Mouse (Mus musculus): Measurements from ENCODE around the gene Rpl41. TPM values are rescaled to one million over a fixed set of nuclear protein-coding genes. Genes with fewer than 3 reads are reported as not detected.

The Rpl41 gene
- polyA plus RNA-seq, 1 experiment from 2014 or later, result 3,049 TPM

GRCm38 (mm10) chr10:128502341-128502740 is 46.8 kb downstream of the Rpl41 start:
- H3K4me2 ChIP-seq (ENCODE audit: low read depth, low read length, severe bottlenecking), result no peak overlapping the region
- H3K27ac ChIP-seq (ENCODE audit: low read depth, low read length), result no peak overlapping the region
- DNase-seq (ENCODE audit: low spot score) (no peak), ATAC-seq (replicated peaks; ENCODE audit: low FRiP score) (no peak)
- no peaks in the 10 kb centered on the region for H3K9me3 ChIP-seq (ENCODE audit: control insufficient read depth, low read length)
- H3K36me3 ChIP-seq (ENCODE audit: control insufficient read depth, insufficient read depth, low read length), result no peaks in the 10 kb centered on the region
- 88% methylated on average over 5 of the region's 5 CpGs for WGBS
- no peaks in the 10 kb centered on the region for H3K27me3 ChIP-seq (ENCODE audit: control insufficient read depth, insufficient read depth, low read length)
- H3K4me3 ChIP-seq (ENCODE audit: low read depth, low read length), result no peak overlapping the region
- no peak overlapping the region for H3K9ac ChIP-seq (ENCODE audit: low read length)
- H3K4me1 ChIP-seq (replicated peaks; ENCODE audit: control insufficient read depth, insufficient read depth, low read length), result peaks cover 6% of the 10 kb centered on the region; the same call in 1 of the 2 replicates

DNA sequence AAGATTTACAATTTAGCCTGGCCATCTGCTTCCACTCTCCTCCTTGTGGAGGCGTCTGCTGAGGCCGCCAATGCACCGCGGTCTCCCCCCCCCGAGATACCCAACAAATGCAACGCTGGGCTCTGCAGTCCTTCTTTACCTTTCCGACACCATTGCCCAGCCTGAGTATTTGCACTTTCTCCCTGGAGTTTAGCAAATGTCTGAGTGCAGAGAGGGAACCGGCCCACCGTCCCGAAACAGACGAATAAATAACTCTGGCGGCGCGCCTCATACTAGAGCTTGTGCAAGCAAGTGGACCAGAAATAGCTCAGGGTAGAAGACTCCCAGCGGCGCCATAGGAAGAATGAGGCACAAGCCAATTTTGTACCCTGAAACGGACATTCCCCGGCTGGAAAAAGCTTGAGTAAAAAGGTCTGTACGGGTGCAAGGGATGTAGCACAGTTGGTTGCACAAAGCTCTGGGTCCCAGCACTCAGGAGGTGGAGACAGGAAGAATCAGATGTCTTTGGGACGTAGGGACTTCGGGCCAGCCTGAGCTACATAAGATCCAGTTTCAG is 49.9 kb downstream of the Rpl41 start:
- Histone ChIP-seq H3K27ac (ENCODE audit: low read depth, low read length) (peak overlapping the region; percentile 46; the same call in 1 of the 2 replicates), H3K4me2 (ENCODE audit: low read depth, low read length, severe bottlenecking) (peak overlapping the region; percentile 83), H3K4me1 (replicated peaks; ENCODE audit: control insufficient read depth, insufficient read depth, low read length) (peaks cover 12% of the 10 kb centered on the region), H3K9ac (ENCODE audit: low read length) (peak overlapping the region; percentile 63), H3K4me3 (ENCODE audit: low read depth, low read length) (peak overlapping the region; percentile 52), H3K9me3 (ENCODE audit: control insufficient read depth, low read length) (no peaks in the 10 kb centered on the region), H3K36me3 (ENCODE audit: control insufficient read depth, insufficient read depth, low read length) (no peaks in the 10 kb centered on the region), H3K27me3 (ENCODE audit: control insufficient read depth, insufficient read depth, low read length) (no peaks in the 10 kb centered on the region)
- 3% methylated on average over 21 of the region's 21 CpGs for WGBS
- DNase-seq (ENCODE audit: low spot score) (peak; percentile 74), ATAC-seq (replicated peaks; ENCODE audit: low FRiP score) (peak; percentile 32; the same call in 1 of the 2 replicates)

DNA sequence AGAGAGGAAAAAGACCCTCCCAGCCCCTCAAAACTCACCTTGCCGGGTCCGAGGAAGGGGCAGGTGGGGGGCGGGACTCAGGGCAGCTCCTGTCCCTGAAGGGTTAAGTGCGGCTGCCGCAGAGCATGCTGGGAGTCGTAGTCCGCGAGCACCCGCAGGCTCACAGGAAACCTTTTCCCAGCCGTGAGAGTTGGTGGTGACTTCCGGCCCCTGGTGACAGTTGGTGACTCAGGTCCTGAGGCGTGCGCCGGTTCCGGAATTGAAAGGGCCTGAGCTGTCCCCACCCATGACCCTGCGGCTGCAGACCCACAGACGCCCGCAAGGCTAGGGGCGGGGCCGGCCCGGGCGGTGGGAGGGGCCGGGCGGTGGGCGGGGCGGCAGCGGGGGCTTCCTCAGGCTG is 50.5 kb downstream of the Rpl41 start, which contains the start of gene Myl6b:
TSS of gene Myl6b (minus strand) at position 96 of the 400 bp plus-strand sequence.
- H3K4me1 ChIP-seq (replicated peaks; ENCODE audit: control insufficient read depth, insufficient read depth, low read length), result peaks cover 12% of the 10 kb centered on the region
- no peaks in the 10 kb centered on the region for H3K27me3 ChIP-seq (ENCODE audit: control insufficient read depth, insufficient read depth, low read length)
- H3K27ac ChIP-seq (ENCODE audit: low read depth, low read length), result peak within 1 kb of the TSS; percentile 46; the same call in 1 of the 2 replicates
- H3K9me3 ChIP-seq (ENCODE audit: control insufficient read depth, low read length), result no peaks in the 10 kb centered on the region
- H3K36me3 ChIP-seq (ENCODE audit: control insufficient read depth, insufficient read depth, low read length), result no peaks in the 10 kb centered on the region
- ATAC-seq (replicated peaks; ENCODE audit: low FRiP score) (peak; percentile 83), DNase-seq (ENCODE audit: low spot score) (peak; percentile 95)
- peak within 1 kb of the TSS; percentile 83 for H3K4me2 ChIP-seq (ENCODE audit: low read depth, low read length, severe bottlenecking)
- peak within 1 kb of the TSS; percentile 52 for H3K4me3 ChIP-seq (ENCODE audit: low read depth, low read length)
- under 1% methylated on average over 27 of the region's 27 CpGs for WGBS
- peak within 1 kb of the TSS; percentile 63 for H3K9ac ChIP-seq (ENCODE audit: low read length)

Small RNA genes within 50 kb of the gene (microRNA-seq; reads per million reads assigned to microRNA genes)
- gene Gm47275 (ENCODE audit: insufficient number of aligned reads) (not detected), gene Mir6916 (ENCODE audit: insufficient number of aligned reads) (not detected), gene Mir6917 (ENCODE audit: insufficient number of aligned reads) (not detected)

Other genes starting within 250 kb of the Rpl41 start
- 45.2 and 46.1 TPM in 2 replicates for gene Pan2, start 246.0 kb downstream of the Rpl41 start, polyA plus RNA-seq (2014; fragmentation: Nextera tagmentation; extraction: Ambion mirVana)
- gene Cnpy2, start 226.8 kb downstream of the Rpl41 start, polyA plus RNA-seq (2014; fragmentation: Nextera tagmentation; extraction: Ambion mirVana), result 222 and 224 TPM in 2 replicates
- 263 and 278 TPM in 2 replicates for gene Cs, start 211.6 kb downstream of the Rpl41 start, polyA plus RNA-seq (2014; fragmentation: Nextera tagmentation; extraction: Ambion mirVana)
- gene Coq10a, start 180.3 kb downstream of the Rpl41 start, polyA plus RNA-seq (2014; fragmentation: Nextera tagmentation; extraction: Ambion mirVana), result 21.0 and 23.1 TPM in 2 replicates
- gene Ankrd52, start 172.2 kb downstream of the Rpl41 start, polyA plus RNA-seq (2014; fragmentation: Nextera tagmentation; extraction: Ambion mirVana), result 13.3 and 15.4 TPM in 2 replicates
- gene Slc39a5, start 148.1 kb downstream of the Rpl41 start, polyA plus RNA-seq (2014; fragmentation: Nextera tagmentation; extraction: Ambion mirVana), result 0.24 TPM in 1 of 2 replicates, not detected in the other
- 151 TPM in 2 replicates for gene Nabp2, start 137.8 kb downstream of the Rpl41 start, polyA plus RNA-seq (2014; fragmentation: Nextera tagmentation; extraction: Ambion mirVana)
- 41.5 and 47.9 TPM in 2 replicates for gene Rnf41, start 137.6 kb downstream of the Rpl41 start, polyA plus RNA-seq (2014; fragmentation: Nextera tagmentation; extraction: Ambion mirVana)
- 139 and 144 TPM in 2 replicates for gene Smarcc2, start 90.1 kb downstream of the Rpl41 start, polyA plus RNA-seq (2014; fragmentation: Nextera tagmentation; extraction: Ambion mirVana)
- 620 and 659 TPM in 2 replicates for gene Myl6, start 55.2 kb downstream of the Rpl41 start, polyA plus RNA-seq (2014; fragmentation: Nextera tagmentation; extraction: Ambion mirVana)
- 3.0 and 3.4 TPM in 2 replicates for gene Myl6b, start 50.6 kb downstream of the Rpl41 start, polyA plus RNA-seq (2014; fragmentation: Nextera tagmentation; extraction: Ambion mirVana)
- gene Esyt1, start 23.4 kb downstream of the Rpl41 start, polyA plus RNA-seq (2014; fragmentation: Nextera tagmentation; extraction: Ambion mirVana), result 15.2 and 18.1 TPM in 2 replicates
- gene Zc3h10, start 1.5 kb downstream of the Rpl41 start, polyA plus RNA-seq (2014; fragmentation: Nextera tagmentation; extraction: Ambion mirVana), result 16.3 and 17.5 TPM in 2 replicates
- gene Pa2g4, start 16.7 kb upstream of the Rpl41 start, polyA plus RNA-seq (2014; fragmentation: Nextera tagmentation; extraction: Ambion mirVana), result 249 and 269 TPM in 2 replicates
- gene Erbb3, start 40.3 kb upstream of the Rpl41 start, polyA plus RNA-seq (2014; fragmentation: Nextera tagmentation; extraction: Ambion mirVana), result 1.2 TPM in 2 replicates
- 576 and 629 TPM in 2 replicates for gene Rps26, start 77.4 kb upstream of the Rpl41 start, polyA plus RNA-seq (2014; fragmentation: Nextera tagmentation; extraction: Ambion mirVana)
- 4.1 and 5.8 TPM in 2 replicates for gene Ikzf4, start 96.7 kb upstream of the Rpl41 start, polyA plus RNA-seq (2014; fragmentation: Nextera tagmentation; extraction: Ambion mirVana)
- gene Suox, start 124.8 kb upstream of the Rpl41 start, polyA plus RNA-seq (2014; fragmentation: Nextera tagmentation; extraction: Ambion mirVana), result 10.8 and 11.7 TPM in 2 replicates
- 78.8 and 79.1 TPM in 2 replicates for gene Rab5b, start 147.0 kb upstream of the Rpl41 start, polyA plus RNA-seq (2014; fragmentation: Nextera tagmentation; extraction: Ambion mirVana)
- gene Pmel, start 154.9 kb upstream of the Rpl41 start, polyA plus RNA-seq (2014; fragmentation: Nextera tagmentation; extraction: Ambion mirVana), result 1.8 and 4.5 TPM in 2 replicates
- 119 and 120 TPM in 2 replicates for gene Cdk2, start 155.7 kb upstream of the Rpl41 start, polyA plus RNA-seq (2014; fragmentation: Nextera tagmentation; extraction: Ambion mirVana)
- gene Dgka, start 195.6 kb upstream of the Rpl41 start, polyA plus RNA-seq (2014; fragmentation: Nextera tagmentation; extraction: Ambion mirVana), result 3.9 and 4.0 TPM in 2 replicates
- 47.6 and 51.4 TPM in 2 replicates for gene Pym1, start 198.6 kb upstream of the Rpl41 start, polyA plus RNA-seq (2014; fragmentation: Nextera tagmentation; extraction: Ambion mirVana)
- gene Mmp19, start 241.6 kb upstream of the Rpl41 start, polyA plus RNA-seq (2014; fragmentation: Nextera tagmentation; extraction: Ambion mirVana), result 0.51 and 0.60 TPM in 2 replicates

Data from forebrain, embryonic 11.5 days (tissue).